Mouse (Mus musculus): ENCODE measurements at regions not wholly inside any gene's neighbourhood (a gene's known extent, or its start where the extent isn't known, plus 50 kb on each side); places are given as distances from the start of the nearest gene placed in this dataset.

- DNase-seq (ENCODE audit: low read depth, low spot score) = peak; percentile 77
These were observed 52.0 kb upstream of the Tro start for GRCm38 (mm10) chrX:150709416-150709815.
